Mouse (Mus musculus) mouse embryonic stem cell (cell line): ENCODE measurements around the gene Apoc4.

ENCODE experiments used
- in situ Hi-C, 2 experiments: fragments of 300-500 bp; cut with MboI; formaldehyde crosslinking; loops; 1 replicate in 1 of 2; 3 replicates in 1 of 2; pipeline ENCODE4 v1.14.3; 2019 to 2020; ENCODE audit warnings: low sequenced_read_pairs in 2 of 2, low pct_unique_long_range_greater_than_20kb in 1 of 2, mixed read lengths in 1 of 2; ENCODE audit not compliant: unreplicated experiment in 1 of 2

The Apoc4 gene

GRCm38 (mm10) chr7:19681202-19681694 lies at the start of gene Apoc4, which contains the start of gene Gm44805:
Gene Apoc4, minus strand, starts transcription at chr7:19681479.
Gene Gm44805, minus strand, starts transcription at chr7:19681423.
- in situ Hi-C loops = no loop called here

- in situ Hi-C loops = no loop called here
Observed at GRCm38 (mm10) chr7:19726541-19726940, 45.3 kb upstream of the Apoc4 start.

- in situ Hi-C loops = no loop called here
Observed at GRCm38 (mm10) chr7:19724167-19724566, 42.9 kb upstream of the Apoc4 start.

- in situ Hi-C loops = no loop called here
Observed at GRCm38 (mm10) chr7:19722754-19723195, 41.5 kb upstream of the Apoc4 start.

GRCm38 (mm10) chr7:19719200-19719599 lies 37.9 kb upstream of the Apoc4 start:
- in situ Hi-C loops = no loop called here

GRCm38 (mm10) chr7:19718297-19718952 lies 37.1 kb upstream of the Apoc4 start:
- in situ Hi-C loops = no loop called here

DNA sequence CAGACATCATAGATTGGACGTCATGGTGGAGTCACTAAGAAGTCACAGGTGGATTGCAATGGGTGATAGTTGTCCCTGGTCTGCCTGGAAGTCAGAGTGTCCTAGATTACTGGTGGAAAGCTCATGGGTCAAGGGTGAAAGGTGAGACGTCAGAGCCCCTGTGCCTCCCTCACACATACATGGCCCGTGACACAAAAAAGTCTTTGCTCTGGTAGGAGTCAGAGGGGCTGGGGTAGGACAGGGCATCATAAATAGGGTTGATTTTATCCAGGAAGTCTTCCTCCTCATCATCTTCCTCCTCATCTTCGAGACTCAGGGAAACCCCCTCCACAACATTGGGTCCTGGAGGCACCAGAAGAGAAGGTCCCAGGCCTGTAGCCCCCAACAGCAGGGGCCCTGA lies 36.1 kb upstream of the Apoc4 start:
- in situ Hi-C loops = no loop called here

DNA sequence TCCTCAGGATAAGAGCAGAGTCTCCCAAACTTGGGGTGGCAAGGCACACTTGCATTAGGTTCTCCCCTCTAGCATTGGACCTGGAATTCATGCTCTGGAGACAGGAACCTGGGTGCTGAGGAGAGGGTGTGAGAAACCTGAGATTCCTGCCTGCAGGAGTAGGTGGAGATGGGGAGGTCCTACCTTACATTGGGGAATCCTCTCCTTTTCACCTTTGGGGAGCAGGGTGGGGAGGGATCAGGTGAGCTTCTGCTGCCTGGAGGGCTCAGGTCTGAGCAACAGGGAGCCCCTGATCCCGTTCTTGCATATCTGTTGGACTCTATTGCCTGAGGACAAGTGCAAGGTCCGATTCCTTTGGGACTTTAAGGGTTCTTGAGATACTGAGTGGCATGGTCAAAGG lies 35.5 kb upstream of the Apoc4 start:
- in situ Hi-C loops = no loop called here

GRCm38 (mm10) chr7:19716055-19716682 lies 34.9 kb upstream of the Apoc4 start:
- in situ Hi-C loops = no loop called here

DNA sequence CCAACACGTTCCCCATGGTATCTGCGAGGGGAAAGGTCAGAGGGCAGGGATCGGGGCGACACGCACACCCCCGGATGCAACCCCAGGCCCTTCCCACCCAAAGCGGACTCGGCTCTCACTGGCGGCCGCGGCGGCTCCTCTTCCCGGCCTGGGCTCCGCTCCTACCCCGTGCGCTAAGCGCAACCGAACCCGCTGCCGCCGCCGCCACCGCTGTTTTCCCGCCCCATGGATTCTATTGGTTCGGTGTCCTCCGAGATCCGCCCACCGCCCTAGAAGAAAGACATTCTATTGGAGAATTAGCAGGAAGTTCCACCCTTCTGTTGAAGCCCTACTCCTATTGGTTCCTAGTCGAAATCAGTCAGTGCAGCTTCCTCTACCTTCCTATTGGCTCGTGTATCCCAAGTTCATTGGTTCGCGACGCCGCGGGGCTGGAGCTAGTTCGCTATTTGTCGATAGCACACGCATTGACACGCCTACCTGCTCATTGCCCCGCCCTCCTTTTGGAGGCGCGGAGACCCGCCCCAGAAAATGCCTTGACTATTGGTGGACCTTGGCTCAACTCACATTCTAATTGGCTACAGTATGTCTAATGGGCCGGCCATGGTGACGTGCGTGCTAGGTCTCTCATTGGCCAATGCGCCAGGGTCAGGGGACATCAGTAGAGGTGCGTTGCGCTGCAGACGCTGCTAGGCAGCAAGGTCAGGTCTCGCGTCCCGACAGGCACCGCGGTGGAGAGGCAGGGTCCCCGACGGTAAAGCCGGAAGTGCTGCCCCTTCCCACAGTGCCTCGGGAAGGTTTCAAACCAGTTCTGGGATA lies 34.2 kb upstream of the Apoc4 start, which contains the start of gene Tomm40:
TSS of gene Tomm40 (minus strand) at position 200 of the 816 bp plus-strand sequence.
- in situ Hi-C loops = no loop called here

DNA sequence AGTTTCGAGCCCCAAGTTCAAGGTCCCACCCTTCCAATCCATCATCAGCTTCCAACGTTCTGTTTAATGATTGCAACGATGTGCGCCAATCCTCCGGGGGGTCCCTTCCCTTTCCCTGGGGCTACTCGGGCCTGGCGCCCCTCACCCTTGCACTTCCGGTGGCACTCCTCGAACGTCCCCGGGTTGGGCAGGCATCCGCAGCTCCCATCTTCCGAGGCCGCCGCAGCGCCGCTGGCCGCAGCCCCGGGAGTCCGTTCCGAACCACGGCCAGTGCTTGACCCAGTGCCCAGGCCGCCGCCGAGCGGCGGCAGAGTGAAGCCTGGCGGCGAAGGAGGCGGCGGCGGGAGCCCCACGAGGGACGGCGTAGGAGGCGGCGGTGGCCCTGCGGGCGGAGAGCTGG lies 33.6 kb upstream of the Apoc4 start:
- in situ Hi-C loops = loop anchor here (5.0 kb wide), 1 partner anchor 48 kb away; the partner anchor contains the start of gene Clptm1 (in 2 of the 2)

DNA sequence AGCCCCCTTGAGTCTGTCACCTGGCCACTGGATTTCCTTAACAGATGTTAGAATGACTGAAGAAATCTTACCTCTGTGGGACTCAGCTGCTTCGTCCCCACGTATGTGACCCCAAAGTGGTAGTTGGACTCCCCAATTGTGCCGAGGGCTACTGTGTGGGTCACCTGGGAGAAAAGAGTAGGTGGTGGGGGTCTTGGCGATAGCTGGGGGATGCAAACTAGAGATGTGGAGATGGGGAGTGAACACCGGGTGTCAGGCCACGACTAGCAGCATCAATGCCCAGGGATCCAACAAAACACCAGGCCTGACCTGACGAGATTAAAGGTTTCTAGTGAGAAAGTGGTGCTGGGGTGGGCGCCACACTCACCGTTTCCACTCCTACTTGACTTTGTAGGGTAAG lies 32.3 kb upstream of the Apoc4 start:
- in situ Hi-C loops = loop anchor here (5.0 kb wide), 1 partner anchor 46 kb away; the partner anchor contains the start of gene Clptm1 (in 2 of the 2)

DNA sequence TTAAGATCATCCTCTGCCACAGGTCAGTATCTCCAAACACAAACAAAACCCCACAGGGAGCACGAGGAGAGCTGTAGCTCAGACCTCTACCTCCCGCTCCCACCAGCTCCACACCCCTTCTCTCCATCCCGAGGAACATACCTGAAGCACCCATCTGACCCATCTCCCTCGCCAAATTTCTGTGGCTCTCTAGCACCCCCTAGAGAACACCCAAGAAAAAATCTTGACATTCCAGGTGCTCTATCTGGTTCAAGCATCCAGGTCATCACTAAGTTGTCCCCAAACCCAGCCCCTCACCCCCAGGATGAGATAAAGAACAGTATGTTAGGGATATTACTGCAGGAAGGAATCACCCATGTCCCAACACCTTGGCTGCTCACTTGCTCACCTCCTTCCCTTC lies 31.9 kb upstream of the Apoc4 start:
- in situ Hi-C loops = loop anchor here (5.0 kb wide), 1 partner anchor 46 kb away; the partner anchor contains the start of gene Clptm1 (in 2 of the 2)

DNA sequence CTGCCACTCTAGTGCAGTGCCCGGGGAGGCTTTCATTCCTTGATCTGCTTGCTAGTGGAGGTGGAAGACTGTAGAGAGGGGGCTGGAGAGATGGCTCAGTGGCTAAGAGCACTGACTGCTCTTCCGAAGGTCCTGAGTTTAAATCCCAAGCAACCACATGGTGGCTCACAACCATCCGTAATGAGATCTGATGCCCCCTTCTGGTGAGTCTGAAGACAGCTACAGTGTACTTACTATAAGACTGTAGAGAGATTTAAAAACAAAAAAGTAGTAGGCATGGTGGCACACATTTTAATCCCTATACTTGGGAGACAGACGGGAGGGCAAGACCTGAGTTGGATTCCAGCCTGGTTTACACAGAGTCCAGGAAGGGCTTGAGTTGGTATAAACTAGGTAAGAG lies 31.1 kb upstream of the Apoc4 start:
- in situ Hi-C loops = loop anchor here (5.0 kb wide), 1 partner anchor 45 kb away; the partner anchor contains the start of gene Clptm1 (in 2 of the 2)

DNA sequence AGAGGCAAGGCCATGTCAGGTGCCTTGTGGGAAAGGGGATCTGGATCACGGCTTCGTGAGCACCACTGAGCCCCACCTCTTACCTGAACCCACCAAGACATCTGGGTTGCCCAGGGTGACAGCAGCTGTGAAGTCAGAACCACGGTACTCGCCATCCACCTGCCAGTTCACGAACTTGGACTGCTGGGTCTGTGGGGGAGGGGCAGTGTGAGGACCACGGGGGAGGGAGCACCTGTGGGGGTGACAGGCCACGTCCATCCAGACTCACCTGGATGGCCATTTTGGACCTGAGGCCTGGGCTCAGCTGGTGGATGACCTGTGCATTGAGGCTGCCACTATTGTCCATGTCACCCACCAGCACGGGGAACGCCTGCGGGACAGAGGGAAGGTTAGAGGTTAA lies 29.4 kb upstream of the Apoc4 start:
- in situ Hi-C loops = loop anchor here (5.0 kb wide), 1 partner anchor 43 kb away; the partner anchor contains the start of gene Clptm1 (in 2 of the 2)

- in situ Hi-C loops = no loop called here
Observed at GRCm38 (mm10) chr7:19705271-19705670, 24.0 kb upstream of the Apoc4 start.

- in situ Hi-C loops = no loop called here
Observed at GRCm38 (mm10) chr7:19704475-19704874, 23.2 kb upstream of the Apoc4 start.

GRCm38 (mm10) chr7:19702859-19703555 lies 21.7 kb upstream of the Apoc4 start:
- in situ Hi-C loops = no loop called here
